Comparison of ENCODE assay signal across 8 mouse cellular contexts in genomic region chr3:142743973-142744898, GRCm38 (mm10). TPM values are rescaled to one million over a fixed set of nuclear protein-coding genes. Genes with fewer than 3 reads are reported as not detected.
DNase-seq lines count a peak whose midpoint lies in the region; ATAC-seq and TF ChIP-seq lines count a peak whose summit lies in the region.

No protein-coding gene starts in this region.

- no peaks in the 10 kb centered on the region for H3K27me3 ChIP-seq in limb, embryonic 11.5 days (ENCODE audit: control insufficient read depth, insufficient read depth, low read length)
- no peaks in the 10 kb centered on the region for H3K27me3 ChIP-seq in midbrain, embryonic 15.5 days (replicated peaks)

- H3K4me3 ChIP-seq in ES-E14 (ENCODE audit: insufficient read depth in 1 of 2, low read depth in 1 of 2, low read length in 2 of 2, poor library complexity in 1 of 2, severe bottlenecking in 1 of 2): no peak overlapping the region
- no peak overlapping the region for H3K4me3 ChIP-seq in limb, embryonic 11.5 days (ENCODE audit: low read depth, low read length)
- no peak overlapping the region for H3K4me3 ChIP-seq in midbrain, embryonic 15.5 days

- no peak overlapping the region for H3K9ac ChIP-seq in ES-E14 (ENCODE audit: insufficient read depth, low read depth, low read length, poor library complexity, severe bottlenecking)
- H3K9ac ChIP-seq in limb, embryonic 11.5 days (ENCODE audit: low read length): no peak overlapping the region
- H3K9ac ChIP-seq in midbrain, embryonic 15.5 days: no peak overlapping the region

- no peak for DNase-seq in cerebellum, adult 8-10 months
- DNase-seq in ES-E14 (ENCODE audit: low read depth, low spot score): peak; percentile 74
- peak; percentile 46 to 55 for DNase-seq in cerebellum, postnatal 14 days
- peak; percentile 37 for DNase-seq in heart, postnatal 4 days
- peak; percentile 53 for DNase-seq in limb, embryonic 11.5 days (ENCODE audit: low spot score)
- peak; percentile 76 for DNase-seq in thymus, postnatal 4 days

- in situ Hi-C loops in ES-E14 (cut with MboI; ENCODE audit: low sequenced_read_pairs in 2 of 2, unreplicated experiment in 2 of 2): loop anchor here in 1 of 2 experiments (10.0 kb wide), 1 partner anchor 249 kb away; the partner anchor contains the start of gene Gbp5

- no peak overlapping the region for H3K4me2 ChIP-seq in limb, embryonic 11.5 days (ENCODE audit: low read depth, severe bottlenecking)
- H3K4me2 ChIP-seq in midbrain, embryonic 15.5 days: no peak overlapping the region

- no peaks in the 10 kb centered on the region for H3K9me3 ChIP-seq in ES-E14 (ENCODE audit: control insufficient read depth, insufficient read depth, low read depth, low read length)
- no peaks in the 10 kb centered on the region for H3K9me3 ChIP-seq in limb, embryonic 11.5 days (ENCODE audit: control insufficient read depth, low read length)
- no peaks in the 10 kb centered on the region for H3K9me3 ChIP-seq in midbrain, embryonic 15.5 days

- H3K27ac ChIP-seq in ES-E14 (ENCODE audit: insufficient read depth, low read depth, low read length, poor library complexity, severe bottlenecking): no peak overlapping the region
- no peak overlapping the region for H3K27ac ChIP-seq in limb, embryonic 11.5 days (replicated peaks; ENCODE audit: low read depth, low read length)
- H3K27ac ChIP-seq in midbrain, embryonic 15.5 days: no peak overlapping the region

- peaks cover 1% of the 10 kb centered on the region; the same call in 1 of the 2 replicates for H3K36me3 ChIP-seq in ES-E14 (ENCODE audit: control insufficient read depth, insufficient read depth, low read length, poor library complexity, severe bottlenecking)
- H3K36me3 ChIP-seq in limb, embryonic 11.5 days (ENCODE audit: control insufficient read depth, insufficient read depth, low read length): no peaks in the 10 kb centered on the region
- no peaks in the 10 kb centered on the region for H3K36me3 ChIP-seq in midbrain, embryonic 15.5 days (replicated peaks)

- ATAC-seq in cerebellum, adult (ENCODE audit: insufficient number of reproducible peaks, low FRiP score, low TSS enrichment): peak; percentile 24; the same call in 1 of the 2 replicates
- ATAC-seq in limb, embryonic 11.5 days (ENCODE audit: insufficient number of reproducible peaks, low FRiP score, low TSS enrichment, low read depth): no peak; the same call in 1 of the 2 replicates
- ATAC-seq in midbrain, embryonic 15.5 days (replicated peaks): peak; percentile 52; the same call in 1 of the 2 replicates

- 61% methylated on average over 21 of the region's 21 CpGs for WGBS in limb, embryonic 11.5 days
- WGBS in midbrain, embryonic 15.5 days: 61% methylated on average over 21 of the region's 21 CpGs

- peaks cover 0 to 7% of the 10 kb centered on the region in 2 experiments; a peak in 1 of 4 replicates for H3K4me1 ChIP-seq in ES-E14 (ENCODE audit: control insufficient read depth in 2 of 2, insufficient read depth in 2 of 2, low read length in 2 of 2, poor library complexity in 1 of 2)
- H3K4me1 ChIP-seq in limb, embryonic 11.5 days (ENCODE audit: control insufficient read depth, insufficient read depth, low read length): no peaks in the 10 kb centered on the region
- no peaks in the 10 kb centered on the region for H3K4me1 ChIP-seq in midbrain, embryonic 15.5 days

TF ChIP-seq in ES-E14, 5 proteins besides CTCF, POLR2A, EP300 and RAD21:
- TF ChIP-seq MAFK (IDR thresholded peaks at IDR 0.05; ENCODE audit: insufficient read depth, low read depth, low read length): no peak
- TF ChIP-seq CHD2 (IDR thresholded peaks at IDR 0.05; ENCODE audit: low read depth, low read length): no peak
- no peak for TF ChIP-seq HCFC1 (IDR thresholded peaks at IDR 0.05; ENCODE audit: borderline replicate concordance, insufficient read depth, low read length)
- no peak for TF ChIP-seq ZC3H11A (IDR thresholded peaks at IDR 0.05; ENCODE audit: borderline replicate concordance, low read depth, low read length)
- TF ChIP-seq ZNF384 (IDR thresholded peaks at IDR 0.05; ENCODE audit: low read depth, low read length): no peak

RNA-seq across cellular contexts. Expression of gene Gtf2b, which starts 20.6 kb away (rescaled TPM):
- 27.7 and 45.6 TPM in 2 replicates for total RNA-seq in ES-E14 (2012; rRNA removed)
- 10 to 100 TPM; 37.5 to 39.1 TPM for total RNA-seq in heart, postnatal 4 days (2021)
- polyA plus RNA-seq in limb, embryonic 11.5 days (2014; fragmentation: Nextera tagmentation; extraction: Ambion mirVana): 97.4 and 101 TPM in 2 replicates
- polyA plus RNA-seq in midbrain, embryonic 15.5 days (2015; fragmentation: Nextera tagmentation; extraction: Ambion mirVana): 78.0 and 80.6 TPM in 2 replicates

RNA-seq across cellular contexts. Expression of gene Kyat3, which starts 43.4 kb away (rescaled TPM):
- 8.2 and 11.7 TPM in 2 replicates for total RNA-seq in ES-E14 (2012; rRNA removed)
- 1 to 10 TPM; 5.7 to 6.1 TPM for total RNA-seq in heart, postnatal 4 days (2021)
- 12.0 and 13.5 TPM in 2 replicates for polyA plus RNA-seq in limb, embryonic 11.5 days (2014; fragmentation: Nextera tagmentation; extraction: Ambion mirVana)
- polyA plus RNA-seq in midbrain, embryonic 15.5 days (2015; fragmentation: Nextera tagmentation; extraction: Ambion mirVana): 4.1 and 4.3 TPM in 2 replicates
